Mouse (Mus musculus) limb, embryonic 11.5 days (tissue): Measurements from ENCODE around the gene Hlf. TPM values are rescaled to one million over a fixed set of nuclear protein-coding genes. Genes with fewer than 3 reads are reported as not detected.

Source experiments
- polyA plus RNA-seq: library from polyadenylated mRNA; unstranded; fragments of >200 nt; fragmentation: Nextera tagmentation; extraction: Ambion mirVana; gene quantifications from 2 replicates; pipeline ENCODE4 v1.2.1, GENCODE M21; 2014

Gene Hlf
- polyA plus RNA-seq, 1 experiment from 2014 or later, result 0.31 TPM

Other genes starting within 250 kb of the Hlf start
- gene Gm45716, start 203.2 kb downstream of the Hlf start, polyA plus RNA-seq, result 10.0 and 10.4 TPM in 2 replicates
- 35.5 and 36.1 TPM in 2 replicates for gene Mmd, start 141.4 kb downstream of the Hlf start, polyA plus RNA-seq
- gene Stxbp4, start 247.2 kb upstream of the Hlf start, polyA plus RNA-seq, result 44.1 and 46.2 TPM in 2 replicates
- gene Cox11, start 247.3 kb upstream of the Hlf start, polyA plus RNA-seq, result 27.9 and 30.7 TPM in 2 replicates